Mouse (Mus musculus) neural tube, embryonic 15.5 days (tissue): ENCODE data around the gene Olfr1477. TPM values are rescaled to one million over a fixed set of nuclear protein-coding genes. Genes with fewer than 3 reads are reported as not detected.
"Not testable (repeated sequence)": the region's sequence is repeated elsewhere in the genome, so short reads cannot be mapped to it uniquely, and the experiment has no call there.

ENCODE experiments used
- ATAC-seq: fragments of 200-750 bp; cut with Nextera tagmentation; 2 replicates; pipeline ENCODE4 v1.8.0; 2017; ENCODE audit warnings: mild to moderate bottlenecking, moderate TSS enrichment, moderate library complexity; ENCODE audit not compliant: low FRiP score
- H3K27ac ChIP-seq: fragments of 300-500 bp; sonication (generic); replicated peaks from 2 replicates; pipeline ENCODE4 v1.5.1; 2015; ENCODE audit warnings: mild to moderate bottlenecking, inconsistent platforms
- H3K27me3 ChIP-seq: fragments of 300-500 bp; sonication (generic); replicated peaks from 2 replicates; pipeline ENCODE4 v1.6.1; 2015; ENCODE audit warnings: inconsistent platforms
- H3K36me3 ChIP-seq: fragments of 300-500 bp; sonication (generic); 2 replicates; pipeline ENCODE4 v1.6.1; 2015; ENCODE audit warnings: inconsistent platforms
- H3K4me1 ChIP-seq: fragments of 300-500 bp; sonication (generic); 2 replicates; pipeline ENCODE4 v1.6.1; 2015; ENCODE audit warnings: inconsistent platforms
- H3K4me2 ChIP-seq: fragments of 300-500 bp; sonication (generic); 2 replicates; pipeline ENCODE4 v1.6.1; 2015; ENCODE audit warnings: inconsistent platforms, mild to moderate bottlenecking, moderate library complexity
- H3K4me3 ChIP-seq: fragments of 300-500 bp; sonication (generic); replicated peaks from 2 replicates; pipeline ENCODE4 v1.5.1; 2015; ENCODE audit warnings: mild to moderate bottlenecking, inconsistent platforms
- H3K9ac ChIP-seq: fragments of 300-500 bp; sonication (generic); replicated peaks from 2 replicates; pipeline ENCODE4 v1.6.1; 2015; ENCODE audit warnings: mild to moderate bottlenecking, inconsistent platforms
- H3K9me3 ChIP-seq: fragments of 300-500 bp; sonication (generic); replicated peaks from 2 replicates; pipeline ENCODE4 v1.6.1; 2016; ENCODE audit warnings: inconsistent platforms
- WGBS: fragments of 180-500 bp; shearing (Covaris S2); methylation state at CpG from one replicate; pipeline ENCODE4 v1.1.7; 2015; ENCODE audit warnings: mixed read lengths; 5-methylcytosine and 5-hydroxymethylcytosine counted together
- polyA plus RNA-seq: library from polyadenylated mRNA; unstranded; fragments of >200 nt; fragmentation: Nextera tagmentation; extraction: Ambion mirVana; gene quantifications from 2 replicates; pipeline ENCODE4 v1.2.1, GENCODE M21; 2015

Gene Olfr1477
- polyA plus RNA-seq = not detected in 2 replicates

DNA sequence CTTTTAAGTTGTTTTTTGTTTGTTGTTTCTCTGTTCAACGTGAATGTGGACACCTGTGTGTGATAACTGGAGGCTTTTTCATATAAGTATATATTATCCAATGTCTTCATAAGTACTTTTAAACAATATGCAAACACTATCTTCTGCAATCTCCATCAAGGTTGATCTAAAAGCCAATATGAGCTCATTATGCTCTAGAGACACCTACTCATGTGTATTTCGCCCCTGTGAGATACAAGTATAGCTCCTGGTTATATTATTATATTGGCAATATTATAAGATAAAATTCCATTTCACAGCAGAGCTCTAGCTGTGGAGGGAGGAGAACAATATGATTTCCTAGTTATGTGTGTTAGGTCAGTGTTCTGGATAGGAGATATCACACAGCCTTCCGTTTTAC is at the start of gene Olfr1477:
TSS of gene Olfr1477 (plus strand) at position 301 of the 400 bp plus-strand sequence.
- no peaks in the 10 kb centered on the region for H3K27me3 ChIP-seq
- H3K4me1 ChIP-seq = no peaks in the 10 kb centered on the region
- H3K4me3 ChIP-seq = no peak within 1 kb of the TSS
- no peak within 1 kb of the TSS for H3K4me2 ChIP-seq
- no peak within 1 kb of the TSS for H3K27ac ChIP-seq
- no peak within 1 kb of the TSS for H3K9ac ChIP-seq
- H3K9me3 ChIP-seq = peaks cover 6% of the 10 kb centered on the region; the same call in 1 of the 2 replicates
- WGBS = 80% methylated on average over 3 of the region's 3 CpGs
- no peak for ATAC-seq
- no peaks in the 10 kb centered on the region for H3K36me3 ChIP-seq

- Histone ChIP-seq H3K4me3 (no peak within 1 kb of the TSS), H3K4me2 (no peak within 1 kb of the TSS), H3K9ac (no peak within 1 kb of the TSS), H3K36me3 (no peaks in the 10 kb centered on the region), H3K9me3 (peaks cover 9% of the 10 kb centered on the region), H3K4me1 (no peaks in the 10 kb centered on the region), H3K27me3 (no peaks in the 10 kb centered on the region), H3K27ac (no peak within 1 kb of the TSS)
- WGBS = 91% methylated on average over 1 of the region's 1 CpGs
- no peak for ATAC-seq
Observed at GRCm38 (mm10) chr19:13455986-13456385, 44.4 kb upstream of the Olfr1477 start, which contains the start of gene Olfr1472. Gene Olfr1472 (minus strand): TSS chr19:13456086.

- not testable (repeated sequence) for H3K9ac ChIP-seq, H3K4me3 ChIP-seq, H3K36me3 ChIP-seq, ATAC-seq, H3K27ac ChIP-seq, H3K9me3 ChIP-seq, H3K4me2 ChIP-seq, H3K27me3 ChIP-seq, H3K4me1 ChIP-seq
- WGBS = 85% methylated on average over 4 of the region's 4 CpGs
Observed at GRCm38 (mm10) chr19:13469265-13469664, 31.1 kb upstream of the Olfr1477 start, which contains the start of gene Olfr1474. Gene Olfr1474 (plus strand): TSS chr19:13469565.

DNA sequence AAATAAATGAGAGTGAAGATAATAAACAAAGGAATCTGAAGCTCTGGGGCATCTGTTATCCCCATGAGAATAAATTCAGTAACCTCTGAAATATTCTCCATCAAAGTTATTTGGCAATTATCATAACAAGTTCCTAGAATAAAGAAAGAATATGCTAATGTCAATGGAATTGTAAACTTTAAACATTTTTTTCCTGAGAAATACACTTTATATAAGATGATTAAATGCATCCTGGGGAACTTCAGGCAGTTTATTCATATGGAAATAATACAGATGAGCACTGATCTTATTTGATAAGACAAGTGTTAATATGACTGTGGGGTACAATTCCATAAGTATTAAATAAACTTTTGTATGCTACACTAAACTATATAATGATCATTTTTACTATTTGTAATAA is 20.2 kb upstream of the Olfr1477 start, which contains the start of gene Olfr1475:
TSS of gene Olfr1475 (minus strand) at position 101 of the 400 bp plus-strand sequence.
- ATAC-seq = no peak
- no peak within 1 kb of the TSS for H3K4me3 ChIP-seq
- no peaks in the 10 kb centered on the region for H3K27me3 ChIP-seq
- H3K27ac ChIP-seq = no peak within 1 kb of the TSS
- H3K4me1 ChIP-seq = no peaks in the 10 kb centered on the region
- no peak within 1 kb of the TSS for H3K4me2 ChIP-seq
- H3K36me3 ChIP-seq = no peaks in the 10 kb centered on the region
- no peak within 1 kb of the TSS for H3K9ac ChIP-seq
- no peaks in the 10 kb centered on the region for H3K9me3 ChIP-seq

DNA sequence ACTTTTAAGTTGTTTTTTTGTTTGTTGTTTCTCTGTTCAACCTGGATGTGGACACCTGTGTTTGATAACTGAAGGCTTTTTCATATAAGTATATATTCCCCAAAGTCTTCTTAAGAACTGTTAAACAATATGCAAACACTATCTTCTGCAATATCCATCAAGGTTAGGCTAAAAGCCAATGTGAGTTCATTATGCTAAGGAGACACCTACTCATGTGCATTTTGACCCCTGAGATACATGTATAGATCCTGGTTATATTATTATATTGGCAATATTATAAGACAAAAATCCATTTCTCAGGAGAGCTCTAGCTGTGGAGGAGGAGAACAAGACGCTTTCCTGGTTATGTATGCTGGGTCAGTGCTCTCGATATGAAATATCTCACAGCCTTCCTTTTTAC is 27.3 kb downstream of the Olfr1477 start, which contains the start of gene Olfr1480:
TSS of gene Olfr1480 (plus strand) at position 301 of the 400 bp plus-strand sequence.
- WGBS = 94% methylated on average over 2 of the region's 2 CpGs
- Histone ChIP-seq H3K9me3 (0 out of 2 replicates have a peak, but pooled peaks cover 14% of the 10 kb centered on the region), H3K4me1 (no peaks in the 10 kb centered on the region), H3K4me3 (no peak within 1 kb of the TSS), H3K27me3 (no peaks in the 10 kb centered on the region), H3K4me2 (no peak within 1 kb of the TSS), H3K27ac (no peak within 1 kb of the TSS), H3K9ac (no peak within 1 kb of the TSS), H3K36me3 (no peaks in the 10 kb centered on the region)
- ATAC-seq = no peak

Other genes starting within 250 kb of the Olfr1477 start
- gene Olfr1465, start 185.0 kb upstream of the Olfr1477 start, polyA plus RNA-seq = not detected in 2 replicates
- not detected in 2 replicates for gene Olfr1466, start 161.7 kb upstream of the Olfr1477 start, polyA plus RNA-seq
- gene Olfr1467, start 138.3 kb upstream of the Olfr1477 start, polyA plus RNA-seq = not detected in 2 replicates
- not detected in 2 replicates for gene Olfr1469, start 92.7 kb upstream of the Olfr1477 start, polyA plus RNA-seq
- not detected in 2 replicates for gene Olfr1471, start 57.1 kb upstream of the Olfr1477 start, polyA plus RNA-seq
- gene Olfr1472, start 44.5 kb upstream of the Olfr1477 start, polyA plus RNA-seq = not detected in 2 replicates
- gene Olfr1474, start 31.0 kb upstream of the Olfr1477 start, polyA plus RNA-seq = not detected in 2 replicates
- not detected in 2 replicates for gene Olfr1475, start 20.4 kb upstream of the Olfr1477 start, polyA plus RNA-seq
- gene Olfr1480, start 27.4 kb downstream of the Olfr1477 start, polyA plus RNA-seq = not detected in 2 replicates
- not detected in 2 replicates for gene Olfr1484, start 83.0 kb downstream of the Olfr1477 start, polyA plus RNA-seq
- not detected in 2 replicates for gene Olfr1487, start 116.8 kb downstream of the Olfr1477 start, polyA plus RNA-seq
- not detected in 2 replicates for gene Olfr1489, start 131.1 kb downstream of the Olfr1477 start, polyA plus RNA-seq
- not detected in 2 replicates for gene Olfr1490, start 150.5 kb downstream of the Olfr1477 start, polyA plus RNA-seq
- gene Olfr1491, start 196.7 kb downstream of the Olfr1477 start, polyA plus RNA-seq = not detected in 2 replicates
- gene Olfr1493-ps1, start 222.7 kb downstream of the Olfr1477 start, polyA plus RNA-seq = not detected in 2 replicates
- gene Olfr1494, start 239.2 kb downstream of the Olfr1477 start, polyA plus RNA-seq = not detected in 2 replicates